In genomic region chr16:84391756-84392155, GRCm38 (mm10) we compare ENCODE assay signal across 19 mouse cellular contexts.
A peak's percentile ranks its signal among the peaks of the same experiment; 100 is the strongest.
DNase-seq lines count a peak whose midpoint lies in the region; ATAC-seq lines count a peak whose summit lies in the region.
"Had no signal": no experiment of that assay in that cellular context is flagged by ENCODE, and none has a peak within 500 bp of the region (broad histone marks: within the 10 kb centered on the region; RNA-seq: fewer than 3 reads in every experiment).

No protein-coding gene starts in this region.

- no peaks in the 10 kb centered on the region for H3K36me3 ChIP-seq in forebrain, embryonic 14.5 days (ENCODE audit: control insufficient read depth, insufficient read depth, low read length)
- H3K36me3 ChIP-seq in forebrain, embryonic 15.5 days, result no peaks in the 10 kb centered on the region
- H3K36me3 ChIP-seq in neural tube, embryonic 11.5 days (ENCODE audit: control insufficient read depth, insufficient read depth, low read length), result no peaks in the 10 kb centered on the region
- H3K36me3 ChIP-seq in midbrain, embryonic 12.5 days, result no peaks in the 10 kb centered on the region

- no peaks in the 10 kb centered on the region for H3K4me1 ChIP-seq in forebrain, embryonic 14.5 days (ENCODE audit: control insufficient read depth, insufficient read depth, low read length)
- H3K4me1 ChIP-seq in forebrain, embryonic 15.5 days, result no peaks in the 10 kb centered on the region
- H3K4me1 ChIP-seq in neural tube, embryonic 11.5 days (ENCODE audit: control insufficient read depth, insufficient read depth, low read length), result no peaks in the 10 kb centered on the region
- no peaks in the 10 kb centered on the region for H3K4me1 ChIP-seq in midbrain, embryonic 12.5 days

- ATAC-seq in forebrain, embryonic 14.5 days, result no peak
- no peak for ATAC-seq in forebrain, embryonic 15.5 days (replicated peaks)
- ATAC-seq in neural tube, embryonic 11.5 days (ENCODE audit: insufficient read depth, low FRiP score, low TSS enrichment), result no peak
- ATAC-seq in midbrain, embryonic 12.5 days (ENCODE audit: low FRiP score, low read depth), result peak; percentile 54; the same call in 1 of the 2 replicates
- ATAC-seq: forebrain, postnatal 0 days; liver, postnatal 0 days; lung, postnatal 0 days had no signal

- H3K27ac ChIP-seq in forebrain, embryonic 14.5 days (ENCODE audit: low read depth, low read length), result no peak overlapping the region
- H3K27ac ChIP-seq in forebrain, embryonic 15.5 days (replicated peaks), result no peak overlapping the region
- H3K27ac ChIP-seq in neural tube, embryonic 11.5 days (ENCODE audit: low read depth, low read length), result no peak overlapping the region
- H3K27ac ChIP-seq in midbrain, embryonic 12.5 days (replicated peaks), result no peak overlapping the region
- H3K27ac ChIP-seq: macrophage had no signal

- H3K9me3 ChIP-seq in forebrain, embryonic 14.5 days (replicated peaks; ENCODE audit: control insufficient read depth, low read length), result no peaks in the 10 kb centered on the region
- no peaks in the 10 kb centered on the region for H3K9me3 ChIP-seq in forebrain, embryonic 15.5 days
- no peaks in the 10 kb centered on the region for H3K9me3 ChIP-seq in neural tube, embryonic 11.5 days (ENCODE audit: control insufficient read depth, low read length)
- no peaks in the 10 kb centered on the region for H3K9me3 ChIP-seq in midbrain, embryonic 12.5 days

- H3K4me3 ChIP-seq in forebrain, embryonic 14.5 days (ENCODE audit: low read depth, low read length), result no peak overlapping the region
- H3K4me3 ChIP-seq in forebrain, embryonic 15.5 days, result no peak overlapping the region
- no peak overlapping the region for H3K4me3 ChIP-seq in neural tube, embryonic 11.5 days (ENCODE audit: low read depth, low read length)
- no peak overlapping the region for H3K4me3 ChIP-seq in midbrain, embryonic 12.5 days

- H3K9ac ChIP-seq in forebrain, embryonic 14.5 days (ENCODE audit: low read length), result no peak overlapping the region
- no peak overlapping the region for H3K9ac ChIP-seq in forebrain, embryonic 15.5 days (replicated peaks)
- no peak overlapping the region for H3K9ac ChIP-seq in neural tube, embryonic 11.5 days (ENCODE audit: low read length)
- H3K9ac ChIP-seq in midbrain, embryonic 12.5 days (replicated peaks), result no peak overlapping the region
- H3K9ac ChIP-seq: forebrain, postnatal 0 days; liver, postnatal 0 days had no signal

- no peaks in the 10 kb centered on the region for H3K27me3 ChIP-seq in forebrain, embryonic 14.5 days (replicated peaks; ENCODE audit: control insufficient read depth, insufficient read depth, low read length)
- H3K27me3 ChIP-seq in forebrain, embryonic 15.5 days, result no peaks in the 10 kb centered on the region
- no peaks in the 10 kb centered on the region for H3K27me3 ChIP-seq in neural tube, embryonic 11.5 days (ENCODE audit: control insufficient read depth, insufficient read depth, low read length)
- no peaks in the 10 kb centered on the region for H3K27me3 ChIP-seq in midbrain, embryonic 12.5 days

- no peak overlapping the region for H3K4me2 ChIP-seq in forebrain, embryonic 14.5 days (ENCODE audit: low read length)
- no peak overlapping the region for H3K4me2 ChIP-seq in forebrain, embryonic 15.5 days (replicated peaks)
- H3K4me2 ChIP-seq in neural tube, embryonic 11.5 days (ENCODE audit: low read depth), result no peak overlapping the region
- no peak overlapping the region for H3K4me2 ChIP-seq in midbrain, embryonic 12.5 days (replicated peaks)

- peak; percentile 24 for DNase-seq in forebrain, embryonic 14.5 days (ENCODE audit: low spot score)
- DNase-seq in neural tube, embryonic 11.5 days (ENCODE audit: low spot score), result peak; percentile 25
- no peak for DNase-seq in neural tube, embryonic 10.5 days (ENCODE audit: extremely low spot score, low spot score)
- DNase-seq in left cerebral cortex, adult 9 months (ENCODE audit: low spot score in 2 of 2), result no peak
- DNase-seq in adrenal gland, adult 8-10 months, result no peak
- no peak for DNase-seq in spleen, adult 18-20 months
- DNase-seq: adrenal gland, postnatal 25 days; cerebellum, adult 9-10 months; forebrain, postnatal 0 days; gastrocnemius, postnatal 36 days; heart, postnatal 36 days; kidney, adult 18-20 months; kidney, postnatal 10 days; liver, postnatal 0 days; right cerebral cortex, postnatal 14 days had no signal

- 82% methylated on average over 9 of the region's 9 CpGs for WGBS in forebrain, embryonic 14.5 days
- 80% methylated on average over 9 of the region's 9 CpGs for WGBS in forebrain, embryonic 15.5 days
- 53% methylated on average over 9 of the region's 9 CpGs for WGBS in neural tube, embryonic 11.5 days
- 56% methylated on average over 9 of the region's 9 CpGs for WGBS in midbrain, embryonic 12.5 days

Comparison
In these comparisons a context has a peak if more than half of its experiments do, and no peak if none do; other contexts are left out.
1. DNase-seq: peak in forebrain, embryonic 14.5 days (single experiment) and neural tube, embryonic 11.5 days (single experiment); none in neural tube, embryonic 10.5 days (single experiment), left cerebral cortex, adult 9 months (0 of 2), adrenal gland, adult 8-10 months (single experiment) and spleen, adult 18-20 months (0 of 2).